Mouse (Mus musculus): Measurements from ENCODE around the gene Prrg4.

GRCm38 (mm10) chr2:104859060-104859459 lies 9.4 kb upstream of the Prrg4 start:
- TF ChIP-seq CTCF (IDR thresholded peaks at IDR 0.05) (no peak), EP300 (IDR thresholded peaks at IDR 0.05) (no peak)

Measured in lung, postnatal 0 days (tissue).